In genomic region chr8:76899411-76900154, GRCm38 (mm10) we compare ENCODE assay signal across 7 mouse cellular contexts. TPM values are rescaled to one million over a fixed set of nuclear protein-coding genes. Genes with fewer than 3 reads are reported as not detected.
DNase-seq lines count a peak whose midpoint lies in the region; TF ChIP-seq lines count a peak whose summit lies in the region.

Gene Nr3c2 (plus strand): TSS chr8:76899442.

- H3K27ac ChIP-seq in hindbrain, embryonic 10.5 days: peak within 1 kb of the TSS; percentile 68
- peak within 1 kb of the TSS; percentile 92 for H3K27ac ChIP-seq in left cerebral cortex, adult 2 months
- H3K27ac ChIP-seq in macrophage: no peak within 1 kb of the TSS

- H3K4me3 ChIP-seq in hindbrain, embryonic 10.5 days: peak within 1 kb of the TSS; percentile 72
- peak within 1 kb of the TSS; percentile 84 for H3K4me3 ChIP-seq in left cerebral cortex, adult 2 months
- peak within 1 kb of the TSS; percentile 18; the same call in 1 of the 2 replicates for H3K4me3 ChIP-seq in macrophage (ENCODE audit: inconsistent target)

- intact Hi-C loops in left cerebral cortex, adult 2 months (cut with DNase I): loop anchor here (5.0 to 10.0 kb wide), 5 partner anchors 73 to 832 kb away; no protein-coding TSS in a partner anchor

- no peaks in the 10 kb centered on the region for H3K36me3 ChIP-seq in hindbrain, embryonic 10.5 days
- H3K36me3 ChIP-seq in macrophage (ENCODE audit: inconsistent target): no peaks in the 10 kb centered on the region

- peak; percentile 57 to 84 for DNase-seq in adrenal gland, adult (ENCODE audit: inconsistent age in 2 of 2, low spot score in 1 of 2)
- peak; percentile 76 for DNase-seq in cerebellum, adult 11-12 months
- peak; percentile 26 to 41 for DNase-seq in frontal cortex, postnatal 14 days (ENCODE audit: low spot score in 2 of 2)
- peak; percentile 54 for DNase-seq in hindbrain, embryonic 10.5 days (ENCODE audit: low spot score)
- peak; percentile 44 to 46 for DNase-seq in left cerebral cortex, adult 2 months (ENCODE audit: extremely low spot score in 1 of 2, low spot score in 2 of 2)
- DNase-seq in right cerebral cortex, postnatal 14 days: peak; percentile 51

- H3K27me3 ChIP-seq in hindbrain, embryonic 10.5 days (ENCODE audit: insufficient read depth, poor library complexity, severe bottlenecking): peaks cover 71% of the 10 kb centered on the region

- no peaks in the 10 kb centered on the region for H3K9me3 ChIP-seq in hindbrain, embryonic 10.5 days

- peaks cover 35% of the 10 kb centered on the region for H3K4me1 ChIP-seq in hindbrain, embryonic 10.5 days (replicated peaks)

- no peaks in the 10 kb centered on the region for H3K79me2 ChIP-seq in macrophage (ENCODE audit: inconsistent target)

- WGBS in hindbrain, embryonic 10.5 days: 1% methylated on average over 47 of the region's 47 CpGs
- under 1% methylated on average over 36 of the region's 47 CpGs for WGBS in macrophage (ENCODE audit: missing documents)

- TF ChIP-seq CTCF in left cerebral cortex, adult 2 months (IDR thresholded peaks at IDR 0.05): peak; percentile 4

RNA-seq across cellular contexts. Expression of gene Nr3c2, which starts in this region (rescaled TPM):
- polyA plus RNA-seq in hindbrain, embryonic 10.5 days (2016; fragmentation: Nextera tagmentation; extraction: Ambion mirVana): 0.63 and 0.72 TPM in 2 replicates
- total RNA-seq in left cerebral cortex, adult 2 months (2021): 10 to 100 TPM; 34.8 to 37.4 TPM
- 1 to 10 TPM in 25 of 26 experiments, under 1 TPM in 1; 0.88 to 8.7 (median 2.1) TPM for total RNA-seq in macrophage (2018; cell fraction: chromatin; rRNA removed)
- total RNA-seq in macrophage (2018; cell fraction: cytosol; rRNA removed): under 1 TPM; 0.04 to 0.70 (median 0.22) TPM
- 1 to 10 TPM in 13 of 26 experiments, under 1 TPM in 13; 0.10 to 5.1 (median 1.1) TPM for total RNA-seq in macrophage (2018; cell fraction: nucleus; rRNA removed)
- polyA plus RNA-seq in macrophage (2018): 0.15 to 0.20 TPM (median 0.17 TPM) in 3 replicates

Comparison
In these comparisons a context has a peak if more than half of its experiments do, and no peak if none do; other contexts are left out.
1. Peak in DNase-seq, H3K4me3 ChIP-seq and H3K27ac ChIP-seq in hindbrain, embryonic 10.5 days; RNA of the gene not detected or under 1 TPM.
2. H3K4me3 ChIP-seq: peak in every context shown above with its lines; median percentile 84 in left cerebral cortex, adult 2 months; 72 in hindbrain, embryonic 10.5 days; 18 in macrophage.